Mouse (Mus musculus): ENCODE measurements at regions not wholly inside any gene's neighbourhood (a gene's known extent, or its start where the extent isn't known, plus 50 kb on each side); places are given as distances from the start of the nearest gene placed in this dataset.

GRCm38 (mm10) chr7:68468574-68468973 is 194.9 kb downstream of the Fam169b start:
- 89% methylated on average over 5 of the region's 5 CpGs for WGBS
- H3K4me3 ChIP-seq (replicated peaks; ENCODE audit: insufficient read depth, low read depth, low read length): no peak overlapping the region
- no peak for TF ChIP-seq CTCF (IDR thresholded peaks at IDR 0.05; ENCODE audit: borderline replicate concordance, insufficient read depth, low read depth, low read length)
- no peak for TF ChIP-seq POLR2A (IDR thresholded peaks at IDR 0.05; ENCODE audit: borderline replicate concordance, insufficient read depth, low read length)
- DNase-seq: no peak
- H3K27me3 ChIP-seq (ENCODE audit: control insufficient read depth, insufficient read depth, low read length): no peaks in the 10 kb centered on the region; the same call in 1 of the 2 replicates
- no peaks in the 10 kb centered on the region for H3K4me1 ChIP-seq (ENCODE audit: control insufficient read depth, insufficient read depth, low read length)
- H3K27ac ChIP-seq (ENCODE audit: insufficient read depth, low read length): no peak overlapping the region

GRCm38 (mm10) chr7:68457842-68458241 is 184.2 kb downstream of the Fam169b start:
- WGBS: 48% methylated on average over 1 of the region's 1 CpGs
- TF ChIP-seq CTCF (IDR thresholded peaks at IDR 0.05; ENCODE audit: borderline replicate concordance, insufficient read depth, low read depth, low read length): no peak
- TF ChIP-seq POLR2A (IDR thresholded peaks at IDR 0.05; ENCODE audit: borderline replicate concordance, insufficient read depth, low read length): no peak
- no peak overlapping the region for H3K4me3 ChIP-seq (replicated peaks; ENCODE audit: insufficient read depth, low read depth, low read length)
- no peaks in the 10 kb centered on the region for H3K27me3 ChIP-seq (ENCODE audit: control insufficient read depth, insufficient read depth, low read length)
- no peak for DNase-seq
- H3K4me1 ChIP-seq (ENCODE audit: control insufficient read depth, insufficient read depth, low read length): no peaks in the 10 kb centered on the region
- H3K27ac ChIP-seq (ENCODE audit: insufficient read depth, low read length): no peak overlapping the region

DNA sequence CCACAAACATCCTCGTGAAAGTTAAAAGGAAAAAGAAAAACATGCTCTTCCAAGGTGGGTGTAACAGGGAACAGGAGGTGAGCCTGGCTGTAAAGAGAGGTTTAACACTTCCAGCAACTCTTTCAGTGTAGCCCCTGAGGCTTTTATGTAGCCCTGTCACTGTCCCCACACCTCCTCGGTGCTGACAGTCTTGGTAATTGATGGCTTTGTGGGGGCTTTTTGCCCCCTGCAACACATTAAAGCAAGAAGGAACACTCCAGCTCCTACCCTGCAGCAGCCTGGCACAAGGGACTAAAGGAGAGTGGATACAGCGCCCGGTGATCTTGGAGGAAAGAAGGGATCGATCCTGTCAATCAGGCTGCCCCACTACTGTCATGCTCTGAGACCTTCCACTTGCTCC is 181.8 kb downstream of the Fam169b start:
- Histone ChIP-seq H3K4me3 (replicated peaks; ENCODE audit: insufficient read depth, low read depth, low read length) (no peak overlapping the region), H3K27me3 (ENCODE audit: control insufficient read depth, insufficient read depth, low read length) (no peaks in the 10 kb centered on the region)

DNA sequence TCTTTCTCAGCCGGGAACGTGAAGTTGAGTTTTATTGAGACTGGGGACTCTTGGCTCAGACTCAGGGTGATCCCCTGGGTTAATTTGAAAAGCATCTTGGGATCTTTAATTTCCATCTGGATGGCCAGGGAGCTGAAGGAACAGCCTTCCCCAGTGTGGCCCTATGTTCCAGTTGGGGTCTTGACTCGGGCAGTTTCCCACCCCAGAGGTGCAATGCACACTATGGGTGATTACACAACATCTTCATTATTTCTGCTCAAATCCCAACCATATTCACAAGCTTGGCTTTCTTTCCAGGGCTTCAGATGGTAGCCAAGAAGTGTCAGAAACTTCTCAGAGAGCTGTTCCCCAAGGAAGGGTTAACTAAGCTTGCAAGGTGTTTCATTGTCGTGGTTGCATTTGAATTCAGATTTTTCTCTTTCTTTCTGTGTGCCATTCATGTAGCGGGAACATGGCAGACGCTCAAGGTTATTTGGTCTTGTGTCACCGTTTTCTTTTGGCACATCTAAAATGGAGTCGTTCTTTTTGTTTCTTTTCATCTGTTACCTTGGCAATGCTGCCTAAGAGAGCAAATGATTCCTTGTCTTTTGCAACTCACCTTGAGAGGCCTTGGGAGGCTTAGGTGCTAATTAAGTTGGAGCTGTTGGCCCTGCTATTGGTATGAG is 179.5 kb downstream of the Fam169b start:
- TF ChIP-seq CTCF (IDR thresholded peaks at IDR 0.05; ENCODE audit: borderline replicate concordance, insufficient read depth, low read depth, low read length) (no peak), POLR2A (IDR thresholded peaks at IDR 0.05; ENCODE audit: borderline replicate concordance, insufficient read depth, low read length) (no peak)
- Histone ChIP-seq H3K27ac (ENCODE audit: insufficient read depth, low read length) (no peak overlapping the region), H3K4me1 (ENCODE audit: control insufficient read depth, insufficient read depth, low read length) (no peaks in the 10 kb centered on the region), H3K27me3 (ENCODE audit: control insufficient read depth, insufficient read depth, low read length) (no peaks in the 10 kb centered on the region), H3K4me3 (replicated peaks; ENCODE audit: insufficient read depth, low read depth, low read length) (no peak overlapping the region)
- WGBS: 42% methylated on average over 8 of the region's 8 CpGs
- DNase-seq: no peak

More for the DNA sequence above, 181.8 kb downstream of the Fam169b start:
- TF ChIP-seq CTCF (IDR thresholded peaks at IDR 0.05; ENCODE audit: borderline replicate concordance, insufficient read depth, low read depth, low read length) (no peak), POLR2A (IDR thresholded peaks at IDR 0.05; ENCODE audit: borderline replicate concordance, insufficient read depth, low read length) (no peak)
- 67% methylated on average over 5 of the region's 5 CpGs for WGBS
- no peak for DNase-seq
- H3K4me1 ChIP-seq (ENCODE audit: control insufficient read depth, insufficient read depth, low read length): no peaks in the 10 kb centered on the region
- H3K27ac ChIP-seq (ENCODE audit: insufficient read depth, low read length): no peak overlapping the region

DNA sequence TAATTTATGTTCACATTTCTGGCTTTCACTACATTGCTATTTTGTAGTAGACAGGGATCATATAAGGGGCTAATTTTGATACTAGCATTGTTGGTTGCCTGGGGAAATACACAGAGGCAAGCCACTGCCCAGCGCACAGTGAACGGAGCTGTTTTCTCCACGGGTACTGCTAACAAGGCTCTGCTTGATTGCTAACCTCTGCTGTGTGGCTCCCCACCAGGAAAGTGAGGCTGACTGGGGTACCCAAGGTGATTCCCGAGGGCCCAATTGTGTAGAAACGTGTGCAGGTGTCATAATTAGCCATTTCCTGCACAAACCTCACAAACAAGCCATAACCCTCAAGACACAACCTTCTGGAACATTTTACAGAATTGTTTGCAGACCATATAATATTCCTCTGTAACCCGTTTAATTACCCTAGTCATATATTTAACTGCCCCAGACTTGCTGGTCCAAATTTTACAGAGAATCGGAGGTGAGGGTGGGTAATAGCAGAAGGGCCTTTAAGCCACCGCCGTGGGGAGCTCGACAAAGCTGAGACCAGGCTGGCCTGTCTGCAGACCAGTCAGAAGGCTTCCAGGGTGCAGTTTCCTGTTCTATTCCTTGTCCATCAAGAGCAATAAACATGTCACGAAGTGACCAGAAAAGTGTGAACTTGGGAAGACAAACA is 170.9 kb downstream of the Fam169b start:
- H3K4me3 ChIP-seq (replicated peaks; ENCODE audit: insufficient read depth, low read depth, low read length): no peak overlapping the region
- no peaks in the 10 kb centered on the region for H3K4me1 ChIP-seq (ENCODE audit: control insufficient read depth, insufficient read depth, low read length)
- TF ChIP-seq CTCF (IDR thresholded peaks at IDR 0.05; ENCODE audit: borderline replicate concordance, insufficient read depth, low read depth, low read length): no peak
- no peak for TF ChIP-seq POLR2A (IDR thresholded peaks at IDR 0.05; ENCODE audit: borderline replicate concordance, insufficient read depth, low read length)
- DNase-seq: no peak
- no peaks in the 10 kb centered on the region for H3K27me3 ChIP-seq (ENCODE audit: control insufficient read depth, insufficient read depth, low read length)
- WGBS: 85% methylated on average over 11 of the region's 11 CpGs
- no peak overlapping the region for H3K27ac ChIP-seq (ENCODE audit: insufficient read depth, low read length)

GRCm38 (mm10) chr7:68440661-68441150 is 167.1 kb downstream of the Fam169b start:
- Histone ChIP-seq H3K27ac (ENCODE audit: insufficient read depth, low read length) (no peak overlapping the region), H3K27me3 (ENCODE audit: control insufficient read depth, insufficient read depth, low read length) (no peaks in the 10 kb centered on the region), H3K4me3 (replicated peaks; ENCODE audit: insufficient read depth, low read depth, low read length) (no peak overlapping the region), H3K4me1 (ENCODE audit: control insufficient read depth, insufficient read depth, low read length) (no peaks in the 10 kb centered on the region)
- 24% methylated on average over 11 of the region's 11 CpGs for WGBS
- TF ChIP-seq CTCF (IDR thresholded peaks at IDR 0.05; ENCODE audit: borderline replicate concordance, insufficient read depth, low read depth, low read length): no peak
- TF ChIP-seq POLR2A (IDR thresholded peaks at IDR 0.05; ENCODE audit: borderline replicate concordance, insufficient read depth, low read length): no peak
- DNase-seq: peak in 1 of 2 experiments; percentile 14

DNA sequence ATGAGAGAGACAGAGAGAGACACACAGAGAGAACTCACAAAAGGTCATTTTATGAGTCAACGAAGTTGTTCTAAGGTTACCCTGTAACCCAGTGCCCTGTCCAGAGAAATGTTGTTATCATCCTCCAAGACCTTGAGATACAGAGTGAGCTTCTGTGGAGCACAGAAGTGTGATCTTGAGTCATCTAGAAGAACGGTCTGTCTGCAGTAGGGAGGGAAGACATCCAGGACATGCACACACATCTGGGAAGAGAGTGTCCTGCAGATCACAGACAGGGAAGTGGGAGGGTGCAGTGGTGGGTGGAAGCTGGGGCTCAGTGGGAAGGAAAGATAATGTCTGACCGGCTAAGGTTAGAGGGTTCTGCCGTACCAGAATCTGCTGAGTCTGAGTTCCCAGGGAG is 155.3 kb downstream of the Fam169b start:
- DNase-seq: no peak
- Histone ChIP-seq H3K27ac (ENCODE audit: insufficient read depth, low read length) (no peak overlapping the region), H3K27me3 (ENCODE audit: control insufficient read depth, insufficient read depth, low read length) (no peaks in the 10 kb centered on the region), H3K4me3 (replicated peaks; ENCODE audit: insufficient read depth, low read depth, low read length) (no peak overlapping the region), H3K4me1 (ENCODE audit: control insufficient read depth, insufficient read depth, low read length) (no peaks in the 10 kb centered on the region)
- no peak for TF ChIP-seq CTCF (IDR thresholded peaks at IDR 0.05; ENCODE audit: borderline replicate concordance, insufficient read depth, low read depth, low read length)
- TF ChIP-seq POLR2A (IDR thresholded peaks at IDR 0.05; ENCODE audit: borderline replicate concordance, insufficient read depth, low read length): no peak
- WGBS: 87% methylated on average over 4 of the region's 4 CpGs

DNA sequence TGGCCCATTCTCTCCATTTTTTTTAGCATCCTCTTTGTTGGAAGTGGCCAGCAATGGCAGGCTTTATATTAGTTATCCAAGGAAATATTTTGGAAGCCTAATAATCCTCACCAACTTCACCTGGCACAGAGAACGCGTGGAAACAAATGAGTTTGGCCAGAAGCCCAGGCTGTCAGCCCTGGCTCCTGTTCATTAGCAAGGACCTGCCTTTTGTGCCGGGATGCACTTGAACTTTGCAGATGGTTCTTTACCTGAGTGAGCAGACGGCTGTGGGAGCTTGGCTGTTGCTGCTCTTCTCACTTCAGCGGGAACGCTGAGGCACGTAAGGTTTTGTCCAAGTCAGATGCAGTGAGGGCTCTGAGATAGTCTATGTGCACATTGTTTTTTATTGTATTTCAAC is 142.3 kb downstream of the Fam169b start:
- WGBS: 16% methylated on average over 7 of the region's 7 CpGs
- H3K4me3 ChIP-seq (replicated peaks; ENCODE audit: insufficient read depth, low read depth, low read length): no peak overlapping the region
- H3K27ac ChIP-seq (ENCODE audit: insufficient read depth, low read length): no peak overlapping the region
- peak; percentile 90 to 96 for DNase-seq
- TF ChIP-seq CTCF (IDR thresholded peaks at IDR 0.05; ENCODE audit: borderline replicate concordance, insufficient read depth, low read depth, low read length) (no peak), POLR2A (IDR thresholded peaks at IDR 0.05; ENCODE audit: borderline replicate concordance, insufficient read depth, low read length) (no peak)
- H3K27me3 ChIP-seq (ENCODE audit: control insufficient read depth, insufficient read depth, low read length): no peaks in the 10 kb centered on the region
- H3K4me1 ChIP-seq (ENCODE audit: control insufficient read depth, insufficient read depth, low read length): peaks cover 5% of the 10 kb centered on the region

Data from cerebellum, adult 2 months (tissue).